Mouse (Mus musculus) gastrocnemius, postnatal 4 days (tissue): ENCODE results near the gene R3hcc1l. TPM values are rescaled to one million over a fixed set of nuclear protein-coding genes. Genes with fewer than 3 reads are reported as not detected.

Experiments
- DNase-seq, 2 experiments: peaks; one replicate each; pipeline ENCODE4 v3.0.0; 2021 to 2022; ENCODE audit warnings: low spot score in 2 of 2, mixed read lengths in 2 of 2
- total RNA-seq, 2 experiments: library from RNA; stranded (reverse); gene quantifications; 2 replicates each; pipeline ENCODE4 v1.2.3; 2021

R3hcc1l gene
- total RNA-seq, 2 experiments from 2014 or later = 15.0 to 16.7 TPM

DNA sequence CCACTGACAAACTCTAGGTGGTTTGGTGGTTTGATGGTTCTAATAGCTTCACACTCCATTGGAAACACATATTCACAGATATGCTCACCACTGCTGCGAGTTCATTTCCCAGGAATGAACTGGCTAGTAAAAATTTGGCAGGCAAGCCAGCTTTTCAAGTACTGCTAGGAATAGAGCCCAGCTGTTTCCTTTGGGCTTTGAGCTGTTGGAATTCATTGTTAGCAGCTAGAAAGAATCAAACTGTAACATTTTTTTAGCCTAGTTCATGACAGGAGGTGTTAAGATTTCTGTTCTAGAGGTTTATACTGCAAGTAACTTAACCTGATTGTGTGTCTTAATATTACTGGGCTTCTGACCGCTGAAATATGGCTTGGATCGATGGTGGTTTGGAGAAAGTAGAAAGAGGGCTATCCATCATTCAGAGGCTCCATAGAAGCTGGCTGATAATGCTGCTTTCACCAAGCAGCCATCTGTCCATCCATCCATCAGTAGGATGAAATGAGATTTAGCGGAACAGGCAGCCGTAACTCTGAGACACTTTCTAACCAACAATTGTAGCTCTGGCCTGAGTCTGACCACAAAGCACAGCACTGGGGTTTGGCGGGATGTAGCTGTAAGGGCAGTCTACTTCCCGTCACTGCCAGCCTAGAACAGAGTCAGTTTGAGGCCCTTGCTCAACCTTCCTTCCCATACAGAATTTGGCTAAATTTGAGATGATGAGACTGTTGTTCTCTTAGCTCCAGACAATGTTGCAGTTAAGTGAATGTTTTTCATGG lies 21.0 kb downstream of the R3hcc1l start:
- peak in 1 of 2 experiments; percentile 33 for DNase-seq

DNA sequence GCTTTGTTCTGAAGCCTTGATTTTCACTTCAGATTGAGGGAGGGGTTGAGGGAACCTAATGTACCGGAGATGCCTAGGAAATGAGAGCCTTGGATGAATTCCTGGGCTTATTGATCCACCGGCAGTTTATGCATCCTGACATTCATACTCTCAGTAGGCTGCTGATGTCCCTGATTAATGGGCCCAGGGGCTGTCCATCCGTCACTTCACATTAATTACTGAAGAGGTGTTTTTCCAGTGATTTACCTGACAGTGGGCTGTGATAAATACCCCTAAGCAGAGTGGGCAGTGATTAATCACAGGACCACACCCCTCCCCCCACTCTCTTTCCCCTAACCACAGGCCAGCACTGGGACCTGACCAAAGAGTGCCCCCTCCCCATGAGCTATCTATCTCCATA lies 22.1 kb downstream of the R3hcc1l start:
- no peak for DNase-seq

DNA sequence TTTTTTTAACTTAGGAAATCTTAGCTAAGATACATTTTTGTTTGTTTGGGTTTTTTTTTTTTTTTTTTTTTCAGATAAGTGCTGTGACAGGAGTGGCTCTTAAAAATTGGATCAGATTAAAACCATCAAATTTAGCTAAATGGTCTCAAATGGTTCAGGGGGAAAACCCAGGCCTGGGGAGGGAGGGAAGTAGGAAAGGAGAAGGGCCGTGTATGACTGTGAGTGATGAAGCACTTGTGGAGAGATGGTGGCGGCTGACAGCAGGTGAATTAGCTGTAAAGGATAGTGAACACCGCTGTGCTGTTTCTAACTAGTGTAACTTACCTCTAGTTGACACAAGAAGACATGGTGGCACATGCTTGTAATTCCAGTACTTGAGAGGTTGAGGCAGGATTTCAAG lies 40.1 kb downstream of the R3hcc1l start:
- DNase-seq = no peak

DNA sequence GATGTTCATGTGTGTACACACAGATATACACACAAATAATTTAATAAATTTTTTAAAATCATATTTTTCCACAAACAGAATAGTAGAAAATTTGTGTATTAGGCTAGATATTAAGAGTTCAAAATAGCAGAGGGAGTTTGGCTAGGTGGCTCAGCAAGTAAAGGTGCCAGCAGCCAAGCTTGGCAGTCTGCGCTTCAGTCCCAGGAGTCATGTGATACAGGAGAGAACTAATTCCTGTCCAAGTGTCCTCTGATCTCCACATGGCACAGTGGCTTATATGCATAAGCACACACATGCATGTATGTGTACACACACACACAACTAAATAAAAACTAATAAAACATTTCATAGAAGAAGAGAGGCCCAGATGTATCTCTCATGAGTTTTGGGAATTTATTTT lies 43.4 kb downstream of the R3hcc1l start:
- DNase-seq = no peak

DNA sequence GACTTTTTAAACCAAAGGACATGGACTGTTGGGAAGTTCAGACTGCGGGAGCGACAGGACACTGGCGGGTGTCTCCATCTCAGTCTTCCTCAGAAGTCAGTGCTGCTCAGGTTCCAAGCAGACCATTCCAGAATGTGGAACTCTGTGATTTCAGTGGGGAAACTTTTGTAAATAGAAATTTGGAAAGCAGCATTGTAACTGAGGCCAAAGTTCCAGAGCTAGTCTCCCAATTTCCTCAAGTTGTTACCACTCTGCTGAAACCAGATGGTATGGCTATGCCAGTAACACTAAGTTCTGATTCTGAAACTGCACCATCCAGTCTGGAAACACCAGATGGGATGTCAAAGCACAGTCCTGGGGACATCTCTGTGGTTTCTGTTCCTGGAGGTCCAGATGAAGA lies 44.4 kb downstream of the R3hcc1l start:
- DNase-seq = no peak

DNA sequence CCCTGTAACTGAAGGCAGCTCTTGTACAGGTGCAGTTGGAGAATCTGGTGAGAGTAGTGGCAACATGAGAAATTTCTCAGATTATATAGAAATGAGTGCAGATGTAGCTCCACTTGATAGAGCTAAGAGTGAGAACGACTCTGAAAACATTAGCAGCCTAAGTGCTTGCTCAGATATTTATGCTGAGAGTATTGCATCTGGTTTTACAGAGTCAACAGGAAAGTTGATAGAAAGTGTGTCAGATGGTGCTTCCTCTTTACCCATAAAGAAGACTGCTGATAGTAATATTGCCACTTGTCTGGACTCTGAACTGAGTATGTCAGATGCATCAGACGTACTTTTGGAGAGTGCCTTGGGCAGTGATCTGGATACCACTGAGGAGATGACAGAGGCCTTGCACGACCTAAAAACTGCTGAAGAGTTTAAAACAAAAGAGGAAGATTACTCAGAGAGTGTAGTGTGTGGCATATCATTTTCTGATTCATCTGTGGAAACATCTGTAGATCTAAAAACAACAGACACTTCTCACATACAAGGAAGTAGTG lies 45.2 kb downstream of the R3hcc1l start:
- DNase-seq = no peak

DNA sequence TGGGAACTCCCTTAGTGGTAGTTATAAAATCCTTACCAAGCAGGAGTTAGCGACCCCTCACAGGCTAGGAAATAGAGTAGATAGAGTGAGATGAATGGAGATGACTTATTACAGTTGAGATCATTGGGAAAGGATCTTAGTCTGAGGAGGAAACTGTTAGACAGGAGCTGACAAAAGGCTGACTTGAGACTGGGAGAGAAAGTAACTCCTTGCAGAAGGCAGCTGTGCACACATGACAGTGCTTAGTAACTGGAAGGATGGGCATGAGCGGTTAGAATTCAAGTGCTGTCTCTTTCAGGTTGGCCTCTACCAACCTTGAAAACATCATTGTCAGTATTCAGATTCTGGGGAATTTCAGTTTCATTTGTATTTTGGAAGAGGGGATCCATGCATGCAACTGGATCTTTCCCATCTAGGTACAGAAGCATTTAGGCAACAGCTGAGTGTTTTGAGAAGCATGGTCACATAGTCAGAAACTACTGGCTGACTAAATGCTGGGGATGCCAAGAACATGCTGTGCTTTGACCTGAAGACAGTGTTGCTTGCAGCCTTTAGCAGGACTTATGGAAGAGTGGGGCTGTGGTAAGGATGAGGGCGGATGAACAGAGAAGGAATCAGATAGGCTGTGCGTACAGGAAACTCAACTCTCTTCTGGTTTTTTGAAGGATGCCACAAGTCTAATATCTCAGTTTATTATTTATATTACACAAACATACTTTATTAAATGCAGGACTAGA lies 47.9 kb downstream of the R3hcc1l start:
- no peak for DNase-seq

DNA sequence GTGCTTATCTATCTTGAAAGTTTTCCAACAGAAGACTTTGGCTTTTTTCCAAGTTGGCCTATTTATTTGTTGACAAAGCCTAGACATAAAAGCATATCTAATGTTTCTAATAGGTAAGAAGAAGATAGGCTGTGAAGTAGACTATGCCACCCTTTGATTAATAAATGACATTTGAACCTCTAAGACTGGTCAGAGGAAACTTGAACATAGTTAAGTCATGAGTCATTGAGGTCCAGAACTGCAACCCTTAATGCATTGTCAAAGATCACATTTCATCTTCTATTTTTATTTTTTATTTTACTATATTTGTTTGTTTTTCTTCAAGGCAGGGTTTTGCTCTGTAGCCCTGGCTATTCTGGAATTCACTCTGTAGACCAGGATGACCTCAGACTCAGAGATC lies 48.5 kb downstream of the R3hcc1l start:
- DNase-seq = no peak

DNA sequence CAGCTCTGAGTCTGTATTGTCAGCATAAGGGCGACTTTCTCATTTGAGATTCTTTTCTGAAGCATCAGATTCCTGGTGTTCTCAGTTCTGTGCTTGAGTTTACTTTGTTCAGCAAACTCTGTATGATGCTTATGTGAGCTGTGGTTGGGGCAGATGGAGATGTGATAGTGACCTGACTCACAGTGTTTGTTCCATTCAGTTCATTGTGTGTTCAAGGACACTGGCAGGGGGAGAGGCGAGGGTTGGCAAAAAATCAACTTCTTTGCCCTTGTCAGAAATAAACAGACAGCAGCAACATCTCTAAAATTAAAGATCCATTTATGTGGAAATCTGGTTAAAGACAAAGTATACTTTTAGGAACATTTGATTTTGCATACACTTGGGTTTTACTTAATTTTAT lies 50.5 kb downstream of the R3hcc1l start:
- DNase-seq = no peak

DNA sequence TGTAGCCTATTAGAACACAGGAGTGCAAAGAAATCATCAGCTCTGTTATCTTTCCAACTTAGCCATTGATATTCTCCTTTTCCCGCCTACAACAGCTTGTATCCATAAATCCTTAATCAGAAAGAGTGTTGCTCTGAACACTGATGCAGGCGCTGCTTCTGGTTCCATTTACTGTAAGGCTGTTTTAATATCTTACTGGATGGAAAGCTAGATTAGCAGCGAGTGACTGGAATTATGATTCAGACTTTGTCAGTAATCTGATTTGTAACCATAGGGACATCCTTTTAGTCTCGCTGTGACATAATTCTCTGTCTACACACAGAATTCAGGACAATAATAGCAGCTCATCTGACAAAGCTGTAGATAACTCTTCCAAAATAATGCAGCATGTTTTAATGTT lies 52.7 kb downstream of the R3hcc1l start:
- no peak for DNase-seq

DNA sequence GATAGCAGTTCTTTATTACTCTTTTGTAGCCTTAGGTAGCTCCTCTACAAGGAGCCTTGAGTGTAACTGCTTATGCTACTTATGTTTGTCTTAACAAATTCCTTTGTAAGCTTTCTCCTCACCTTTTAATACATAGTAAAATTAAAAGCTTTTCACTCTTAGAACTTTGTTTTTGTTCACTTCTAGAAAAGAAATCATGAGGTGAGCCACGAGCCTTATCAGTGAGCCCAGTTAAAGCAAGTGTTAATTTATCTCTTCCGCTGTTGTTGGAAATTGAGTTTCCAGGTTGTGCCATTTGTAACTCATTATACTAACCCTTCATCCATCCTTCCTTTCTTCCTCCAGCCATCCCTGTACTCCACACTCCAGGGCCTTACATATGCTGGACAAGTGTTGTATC lies 56.8 kb downstream of the R3hcc1l start:
- no peak for DNase-seq

DNA sequence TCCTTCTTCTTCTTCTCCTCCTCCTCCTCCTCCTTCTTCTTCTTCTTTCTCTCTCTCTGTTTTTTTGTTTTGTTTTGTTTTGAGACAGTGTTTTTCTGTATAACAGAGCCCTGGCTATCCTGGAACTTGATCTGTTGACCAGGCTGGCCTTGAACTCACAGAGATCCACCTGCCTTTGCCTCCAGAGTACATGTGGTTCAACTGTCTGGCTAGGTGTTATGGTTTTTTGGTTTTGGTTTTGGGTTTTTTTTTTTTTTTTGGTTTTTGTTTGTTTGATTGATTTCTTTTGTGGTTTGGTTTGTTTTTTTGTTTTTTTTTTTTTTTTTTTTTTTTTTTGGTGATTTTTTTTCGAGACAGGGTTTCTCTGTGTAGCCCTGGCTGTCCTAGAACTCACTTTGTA lies 58.3 kb downstream of the R3hcc1l start:
- no peak for DNase-seq

DNA sequence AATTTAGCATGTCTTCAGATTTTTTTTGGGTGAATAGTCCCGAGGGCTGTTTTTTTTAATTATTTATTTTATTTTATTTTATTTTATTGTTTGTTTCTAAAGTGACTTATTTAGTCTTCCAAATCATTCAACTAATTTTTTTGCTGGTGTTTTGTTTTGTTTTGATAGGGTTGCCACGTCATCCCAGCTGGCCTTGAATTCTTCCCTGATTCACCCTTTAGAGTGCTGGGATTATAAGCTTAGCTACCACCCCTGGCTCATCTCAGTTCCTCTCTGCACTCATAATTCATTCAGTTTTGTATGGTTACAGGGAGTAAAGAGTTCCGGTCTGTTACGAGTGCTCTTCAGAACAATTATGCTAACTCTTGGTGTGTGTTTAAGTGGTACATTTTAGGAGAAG lies 60.1 kb downstream of the R3hcc1l start:
- no peak for DNase-seq

DNA sequence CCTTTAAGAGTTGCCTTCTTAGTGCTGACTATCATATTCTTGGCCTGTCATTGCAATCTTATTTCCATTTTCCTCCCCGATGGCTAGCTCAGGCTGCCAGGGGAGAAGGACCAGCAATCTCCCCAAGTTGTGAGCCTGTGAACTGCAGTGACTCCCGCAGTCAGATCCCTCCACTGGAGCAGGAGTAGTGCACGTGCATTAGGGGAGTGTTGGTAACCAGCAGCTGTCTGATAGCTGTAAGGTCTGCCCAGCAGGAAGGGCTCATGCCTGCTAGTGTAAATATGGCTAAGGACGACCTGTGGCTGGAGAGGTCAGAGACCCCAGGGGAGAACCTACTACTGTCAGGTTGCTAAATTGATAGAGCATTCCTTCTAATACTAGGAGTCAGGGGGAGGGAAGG lies 62.1 kb downstream of the R3hcc1l start:
- DNase-seq = no peak

DNA sequence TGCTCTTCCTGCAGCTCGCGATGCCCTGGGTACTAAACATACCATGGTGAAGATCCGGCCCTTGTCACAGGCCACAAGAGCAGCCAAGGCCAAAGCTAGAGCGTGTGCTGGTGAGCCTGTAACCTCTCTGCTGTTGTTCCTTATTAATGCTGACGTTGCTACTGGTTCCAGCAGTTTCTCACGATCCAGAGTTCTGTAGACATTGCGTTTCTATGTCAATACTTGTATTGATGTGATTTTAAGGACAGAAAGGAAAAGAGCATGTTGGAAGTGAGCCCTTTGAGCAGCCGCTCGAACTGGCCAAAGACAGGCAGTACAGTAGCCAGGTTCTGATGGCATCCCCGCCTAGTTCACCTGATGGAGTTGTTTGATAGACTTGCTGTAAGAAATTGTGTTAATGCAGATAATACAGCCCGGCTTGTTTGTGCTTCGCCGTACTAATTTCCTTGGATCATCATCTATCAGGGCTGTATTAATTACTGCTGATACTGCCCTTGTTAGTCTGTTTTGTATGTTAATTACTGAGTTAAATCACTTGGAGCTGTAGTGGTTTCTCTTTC lies 64.3 kb downstream of the R3hcc1l start:
- no peak for DNase-seq

DNA sequence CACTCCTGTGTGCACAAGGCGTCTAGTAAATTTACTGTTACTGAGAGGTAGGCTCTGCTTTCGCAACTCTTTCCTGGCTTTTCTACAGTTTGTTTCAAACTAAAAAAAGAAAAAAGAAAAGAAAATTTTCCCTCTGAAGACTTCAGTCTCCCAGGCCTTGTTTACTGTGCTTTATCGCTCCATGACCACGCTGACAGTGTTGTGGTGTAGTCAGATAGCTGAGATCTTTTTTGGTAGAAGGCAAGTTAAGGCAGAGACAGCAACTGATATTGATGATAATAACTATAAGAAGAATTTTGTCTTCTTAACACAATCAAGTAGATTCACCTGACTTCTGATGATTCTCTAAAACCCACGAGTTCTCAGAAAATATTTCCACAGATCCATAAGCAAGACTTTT lies 65.1 kb downstream of the R3hcc1l start:
- DNase-seq = no peak

DNA sequence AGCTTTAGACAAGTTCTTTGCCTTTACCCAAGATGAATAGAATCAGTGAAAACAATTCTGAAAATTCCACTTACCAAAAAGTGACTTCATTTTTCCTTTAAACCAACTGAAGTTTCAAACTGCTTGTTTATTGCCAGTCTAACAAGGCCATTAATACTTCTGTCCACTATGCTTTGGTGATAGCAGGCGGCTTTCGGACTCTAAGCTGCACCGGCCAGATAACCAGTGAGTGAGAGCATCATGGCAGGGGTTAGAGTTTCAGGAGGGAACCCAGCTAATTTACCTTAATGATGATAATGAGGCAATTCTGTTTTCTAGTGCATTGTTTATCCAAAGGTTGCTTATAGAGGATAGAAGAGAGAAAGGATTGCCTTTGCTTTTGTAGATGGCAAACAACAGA lies 65.6 kb downstream of the R3hcc1l start:
- DNase-seq = no peak

DNA sequence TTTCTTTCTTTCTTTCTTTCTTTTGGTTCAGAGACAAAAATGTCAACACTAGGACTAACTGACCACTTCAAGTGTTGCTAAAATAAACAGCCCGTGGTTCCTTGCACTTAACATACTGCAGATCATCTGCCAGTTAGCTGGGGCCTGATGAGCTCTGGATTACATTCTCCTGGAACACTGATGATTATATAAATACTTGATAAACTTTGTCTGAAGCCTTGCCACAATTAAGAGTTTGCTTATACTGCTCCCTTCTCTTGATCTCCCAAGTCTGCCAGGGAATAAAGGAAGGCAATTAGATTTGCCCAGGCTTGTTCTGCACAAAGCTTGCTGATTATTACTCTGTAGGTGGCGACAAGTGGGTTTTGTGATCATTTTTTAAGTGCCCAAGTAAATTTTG lies 69.1 kb downstream of the R3hcc1l start:
- no peak for DNase-seq

DNA sequence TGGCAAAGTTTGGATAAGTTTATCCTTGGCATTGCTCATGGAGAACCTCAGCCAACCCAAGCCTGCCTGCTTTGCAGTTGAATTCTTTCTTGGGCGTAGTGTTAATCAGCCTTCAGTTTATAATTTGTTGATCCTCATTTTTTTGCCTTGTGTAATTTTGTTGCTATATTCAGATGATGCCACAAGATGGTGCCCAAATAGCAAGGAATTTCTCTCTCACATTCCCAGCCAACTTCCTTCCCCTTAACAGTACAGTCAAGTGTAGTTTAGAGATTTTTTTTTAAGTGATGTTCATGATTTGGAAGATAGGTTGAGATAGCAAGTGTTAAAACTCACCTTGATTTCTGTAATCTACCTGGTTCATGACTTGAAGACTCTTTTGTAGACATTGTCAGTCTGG lies 70.7 kb downstream of the R3hcc1l start:
- DNase-seq = peak in 1 of 2 experiments; percentile 4

DNA sequence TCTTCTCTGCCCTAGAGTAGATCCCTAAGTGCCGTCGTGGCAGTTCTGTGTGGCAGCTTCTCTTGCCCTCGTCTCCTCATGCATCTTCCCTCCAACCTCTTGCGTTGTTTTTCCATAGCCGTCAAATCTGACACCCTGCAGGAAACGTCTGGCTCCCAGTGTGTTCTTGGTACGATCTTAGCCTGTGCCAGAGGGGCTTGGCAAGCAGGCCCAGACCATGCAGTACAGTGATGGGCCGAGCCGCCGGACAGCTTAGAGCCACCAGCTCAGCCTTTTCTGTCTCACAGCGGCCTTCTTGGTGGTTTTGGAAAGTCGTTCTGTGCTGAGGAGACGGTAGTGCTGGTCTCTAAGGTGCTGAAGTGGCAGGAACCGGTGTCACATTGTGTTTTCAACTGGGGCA lies 73.0 kb downstream of the R3hcc1l start:
- peak in 1 of 2 experiments; percentile 5 for DNase-seq

DNA sequence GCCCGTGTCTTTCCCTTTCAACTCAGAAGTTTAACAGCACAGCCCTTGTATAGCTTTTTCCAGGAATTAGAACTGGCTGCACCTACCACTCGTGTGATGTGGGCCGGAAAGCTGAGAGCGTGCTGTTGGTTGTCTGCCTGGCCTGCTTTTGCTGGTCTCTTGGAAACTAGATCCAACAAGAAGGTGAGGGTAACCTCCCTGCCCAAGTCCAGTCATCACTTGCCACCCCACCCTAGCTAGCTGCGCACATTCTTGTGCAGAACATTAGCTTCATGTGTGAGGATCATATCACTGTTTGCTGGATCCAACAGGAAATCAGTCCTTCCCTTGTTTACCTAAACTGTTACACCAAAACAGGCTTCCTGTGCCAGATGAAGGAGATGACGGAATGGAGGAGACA lies 74.9 kb downstream of the R3hcc1l start:
- DNase-seq = peak in 1 of 2 experiments; percentile 4

DNA sequence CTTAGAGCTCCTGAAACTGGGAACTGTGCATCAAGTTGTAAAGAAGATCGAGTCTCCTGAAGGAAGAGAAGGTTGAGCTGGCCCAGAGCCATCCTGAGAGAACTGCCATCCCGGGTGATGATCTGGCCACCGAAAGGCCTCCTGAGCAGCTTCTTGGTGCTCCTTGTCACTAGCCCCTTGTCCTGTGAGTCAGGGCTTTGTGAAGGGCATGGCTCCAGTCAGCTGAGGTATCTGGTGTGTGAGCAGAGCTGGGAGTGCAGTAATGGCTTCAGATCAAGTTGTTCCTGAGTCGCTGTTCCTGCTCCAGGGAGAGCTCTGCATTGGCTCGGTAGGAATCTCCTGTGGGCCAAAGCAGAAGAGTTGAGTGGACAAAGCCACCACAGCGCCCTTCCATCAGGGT lies 76.5 kb downstream of the R3hcc1l start:
- DNase-seq = no peak
